Mouse (Mus musculus) kidney, embryonic 14.5 days (tissue): ENCODE results near the gene Lrg1. TPM values are rescaled to one million over a fixed set of nuclear protein-coding genes. Genes with fewer than 3 reads are reported as not detected.
"Not testable (repeated sequence)": the region's sequence is repeated elsewhere in the genome, so short reads cannot be mapped to it uniquely, and the experiment has no call there.

Source experiments
- ATAC-seq: fragments of 200-750 bp; cut with Nextera tagmentation; 2 replicates; pipeline ENCODE4 v1.8.0; 2017; ENCODE audit warnings: moderate number of reproducible peaks, mild to moderate bottlenecking, moderate TSS enrichment, moderate library complexity; ENCODE audit not compliant: low FRiP score, low TSS enrichment
- H3K27ac ChIP-seq: fragments of 300-500 bp; sonication (generic); 2 replicates; pipeline ENCODE4 v1.5.1; 2014; ENCODE audit warnings: low read depth, mild to moderate bottlenecking, low read length, moderate library complexity, mixed read lengths
- H3K27me3 ChIP-seq: fragments of 300-500 bp; sonication (generic); 2 replicates; pipeline ENCODE4 v1.6.1; 2014; ENCODE audit warnings: mild to moderate bottlenecking, low read length; ENCODE audit not compliant: control insufficient read depth, insufficient read depth
- H3K36me3 ChIP-seq: fragments of 300-500 bp; sonication (generic); 2 replicates; pipeline ENCODE4 v1.6.1; 2014; ENCODE audit warnings: low read length, mixed read lengths; ENCODE audit not compliant: control insufficient read depth, insufficient read depth
- H3K4me1 ChIP-seq: fragments of 300-500 bp; sonication (generic); 2 replicates; pipeline ENCODE4 v1.6.1; 2014; ENCODE audit warnings: low read length, mixed read lengths; ENCODE audit not compliant: control insufficient read depth, insufficient read depth
- H3K4me2 ChIP-seq: fragments of 300-500 bp; sonication (generic); replicated peaks from 2 replicates; pipeline ENCODE4 v1.6.1; 2014; ENCODE audit warnings: low read depth, mild to moderate bottlenecking, low read length
- H3K4me3 ChIP-seq: fragments of 300-500 bp; sonication (generic); 2 replicates; pipeline ENCODE4 v1.5.1; 2014; ENCODE audit warnings: mild to moderate bottlenecking, low read length
- H3K9ac ChIP-seq: fragments of 300-500 bp; sonication (generic); 2 replicates; pipeline ENCODE4 v1.6.1; 2014; ENCODE audit warnings: low read depth, mild to moderate bottlenecking, low read length, moderate library complexity
- H3K9me3 ChIP-seq: fragments of 300-500 bp; sonication (generic); 2 replicates; pipeline ENCODE4 v1.6.1; 2016; ENCODE audit warnings: low read length; ENCODE audit not compliant: control insufficient read depth
- WGBS: fragments of 180-500 bp; shearing (Covaris S2); extraction: QIAGEN DNeasy Blood & Tissue Kit; methylation state at CpG from one replicate; pipeline ENCODE4 v1.1.7; 2014; 5-methylcytosine and 5-hydroxymethylcytosine counted together
- polyA plus RNA-seq: library from polyadenylated mRNA; unstranded; fragments of >200 nt; fragmentation: Nextera tagmentation; extraction: Ambion mirVana; gene quantifications from 2 replicates; pipeline ENCODE4 v1.2.1, GENCODE M21; 2014

Gene Lrg1
- polyA plus RNA-seq, 1 experiment from 2014 or later: not detected

DNA sequence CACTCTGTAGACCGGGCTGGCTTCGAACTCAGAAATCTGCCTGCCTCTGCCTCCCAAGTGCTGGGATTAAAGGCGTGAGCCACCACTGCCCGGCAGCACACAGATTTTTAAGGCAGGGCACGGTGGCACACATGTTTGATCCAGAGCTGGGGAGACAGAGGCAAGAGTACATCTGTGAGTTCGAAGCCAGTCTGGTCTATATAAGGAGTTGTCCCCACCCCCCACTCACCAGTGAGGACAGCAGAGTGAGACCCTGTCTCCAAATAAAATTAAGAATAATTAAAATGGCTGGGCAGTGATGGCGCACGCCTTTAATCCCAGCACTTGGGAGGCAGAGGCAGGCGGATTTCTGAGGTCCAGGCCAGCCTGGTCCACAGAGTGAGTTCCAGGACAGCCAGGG is 43.4 kb downstream of the Lrg1 start:
- not testable (repeated sequence) for H3K36me3 ChIP-seq, H3K9me3 ChIP-seq, H3K27ac ChIP-seq, ATAC-seq, H3K27me3 ChIP-seq, H3K9ac ChIP-seq
- Histone ChIP-seq H3K4me2 (peak overlapping the region; percentile 31), H3K4me1 (peaks cover 26% of the 10 kb centered on the region), H3K4me3 (peak overlapping the region; percentile 14; the same call in 1 of the 2 replicates)
- WGBS: 67% methylated on average over 9 of the region's 9 CpGs

DNA sequence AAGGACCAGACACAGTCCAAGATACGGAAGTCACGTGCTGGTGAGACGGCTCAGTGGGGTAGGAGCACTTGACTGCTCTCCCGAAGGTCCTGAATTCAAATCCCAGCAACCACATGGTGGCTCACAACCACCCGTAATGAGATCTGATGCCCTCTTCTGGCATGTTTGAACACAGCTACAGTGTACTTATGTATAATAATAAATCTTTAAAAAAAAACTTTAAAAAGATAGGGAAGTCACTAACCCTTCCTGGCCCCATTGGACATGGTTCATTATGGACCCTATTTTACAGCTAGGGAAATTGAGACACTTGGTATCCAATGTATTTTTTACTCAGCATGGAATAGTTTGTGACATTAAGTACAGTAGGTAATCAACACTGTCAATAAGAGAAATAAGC is 44.3 kb downstream of the Lrg1 start:
- WGBS: 94% methylated on average over 5 of the region's 5 CpGs
- H3K9me3 ChIP-seq: no peaks in the 10 kb centered on the region
- no peak overlapping the region for H3K9ac ChIP-seq
- no peaks in the 10 kb centered on the region for H3K27me3 ChIP-seq
- H3K27ac ChIP-seq: no peak overlapping the region
- H3K4me1 ChIP-seq: peaks cover 26% of the 10 kb centered on the region
- no peak for ATAC-seq
- no peak overlapping the region for H3K4me3 ChIP-seq
- H3K4me2 ChIP-seq: no peak overlapping the region
- H3K36me3 ChIP-seq: peaks cover 7% of the 10 kb centered on the region

DNA sequence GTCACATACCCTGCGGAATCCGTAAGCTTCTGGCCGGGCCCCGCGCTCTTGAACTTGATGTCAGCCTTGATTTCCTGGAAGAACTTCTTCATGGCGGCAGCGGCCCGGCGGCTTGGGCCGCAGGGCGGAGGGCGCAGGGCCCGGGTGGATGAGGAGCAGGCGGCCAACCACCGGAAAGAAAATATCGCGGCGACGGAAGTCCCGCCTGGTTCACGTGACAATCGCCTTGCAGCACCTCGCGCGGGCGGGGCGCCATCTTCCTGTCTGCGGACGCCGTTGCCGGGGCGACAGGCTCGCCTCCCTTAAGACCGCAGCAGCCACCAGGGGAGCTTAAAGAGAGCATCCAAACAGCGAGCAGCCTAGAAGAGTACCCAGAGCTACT is 47.0 kb downstream of the Lrg1 start, which contains the start of gene Ubxn6:
Gene Ubxn6, minus strand, starts transcription at position 202 of the 382 bp plus-strand sequence.
- H3K36me3 ChIP-seq: peaks cover 31% of the 10 kb centered on the region
- peak within 1 kb of the TSS; percentile 74 for H3K9ac ChIP-seq
- peak within 1 kb of the TSS; percentile 98 for H3K27ac ChIP-seq
- WGBS: 0% methylated on average over 35 of the region's 35 CpGs
- H3K4me3 ChIP-seq: peak within 1 kb of the TSS; percentile 80
- ATAC-seq: peak; percentile 56
- H3K4me1 ChIP-seq: peaks cover 10% of the 10 kb centered on the region
- peak within 1 kb of the TSS; percentile 59 for H3K4me2 ChIP-seq
- no peaks in the 10 kb centered on the region for H3K9me3 ChIP-seq
- H3K27me3 ChIP-seq: no peaks in the 10 kb centered on the region

DNA sequence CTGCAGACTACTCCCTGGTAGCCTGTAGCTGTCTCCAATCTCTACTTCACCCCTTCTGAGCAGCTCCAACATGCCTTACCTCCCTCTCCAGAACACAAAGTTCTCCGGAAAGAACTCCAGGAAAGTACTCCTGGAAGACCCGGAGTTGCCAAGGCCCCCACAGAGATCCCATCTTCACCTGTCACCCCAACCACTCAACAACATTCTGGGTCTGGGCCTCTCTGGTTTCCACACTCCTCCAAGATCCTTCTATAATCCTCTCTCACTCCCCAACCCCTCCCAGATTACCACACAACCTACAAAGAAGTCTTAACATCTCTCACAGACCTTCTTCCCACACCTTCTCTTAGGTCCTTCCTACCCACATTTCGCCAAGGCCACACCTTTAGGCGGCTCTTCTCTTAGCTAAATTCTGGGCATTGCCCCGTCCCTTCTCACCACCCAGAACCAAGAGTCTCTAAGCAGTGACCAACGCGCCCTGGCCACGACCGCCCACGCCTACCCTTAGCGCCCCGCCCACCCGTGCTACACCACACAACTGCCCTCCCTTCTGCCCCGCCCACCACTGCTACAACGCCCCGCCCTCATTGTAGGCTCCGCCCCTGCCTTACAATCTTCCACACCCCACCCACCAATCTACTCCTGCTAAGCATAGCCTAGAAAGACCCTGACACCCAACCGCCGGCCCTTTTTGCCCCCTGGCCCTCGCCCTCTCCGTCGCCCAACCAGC is 47.5 kb downstream of the Lrg1 start:
- Histone ChIP-seq H3K27ac (peak overlapping the region; percentile 98), H3K9ac (peak overlapping the region; percentile 74), H3K36me3 (peaks cover 36% of the 10 kb centered on the region), H3K4me3 (peak overlapping the region; percentile 80), H3K27me3 (no peaks in the 10 kb centered on the region), H3K9me3 (no peaks in the 10 kb centered on the region), H3K4me2 (peak overlapping the region; percentile 59), H3K4me1 (peaks cover 10% of the 10 kb centered on the region)
- peak; percentile 29 for ATAC-seq
- 7% methylated on average over 22 of the region's 22 CpGs for WGBS

DNA sequence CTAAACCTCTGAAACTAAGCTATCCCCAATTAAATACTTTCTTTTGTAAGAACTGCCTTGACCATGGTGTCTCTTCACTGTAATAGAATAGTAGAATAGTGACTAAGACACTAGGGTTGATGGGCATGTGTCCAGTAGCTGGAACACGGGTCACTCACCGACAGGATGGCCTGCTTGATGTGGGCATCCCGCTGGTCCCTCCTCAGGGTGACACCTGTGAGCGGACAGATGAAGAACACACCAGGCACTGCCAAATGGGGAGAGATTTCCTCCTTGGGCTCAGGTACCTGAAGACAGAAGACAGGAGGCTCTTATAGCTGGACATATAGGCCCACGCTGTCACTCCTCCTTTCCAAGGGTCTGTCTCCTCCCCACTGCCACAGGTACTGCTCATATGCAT is 49.6 kb downstream of the Lrg1 start:
- Histone ChIP-seq H3K9me3 (no peaks in the 10 kb centered on the region), H3K4me2 (no peak overlapping the region), H3K27ac (no peak overlapping the region), H3K27me3 (no peaks in the 10 kb centered on the region), H3K36me3 (peaks cover 57% of the 10 kb centered on the region), H3K4me1 (peaks cover 10% of the 10 kb centered on the region), H3K4me3 (no peak overlapping the region), H3K9ac (no peak overlapping the region)
- 86% methylated on average over 5 of the region's 5 CpGs for WGBS
- ATAC-seq: no peak

DNA sequence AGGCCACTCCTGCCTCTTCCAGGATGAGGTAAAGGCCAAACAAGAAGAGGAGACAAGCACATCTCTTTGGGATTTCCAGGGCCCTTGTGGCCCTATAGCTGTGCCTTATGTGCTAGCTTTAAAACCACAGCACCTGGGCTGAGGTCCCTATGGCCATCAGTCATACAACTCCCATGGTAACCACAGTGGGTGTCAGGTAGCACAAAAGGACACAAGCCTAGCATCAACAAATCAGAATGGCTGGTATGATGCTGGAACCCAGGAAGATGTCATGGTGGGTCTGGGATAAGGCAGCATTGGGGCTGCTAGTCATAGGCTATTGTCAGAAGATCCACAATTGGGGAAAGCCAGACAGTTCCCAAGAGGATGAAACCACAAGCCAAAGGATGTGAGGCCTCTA is 50.7 kb downstream of the Lrg1 start:
- no peak for ATAC-seq
- Histone ChIP-seq H3K4me2 (no peak overlapping the region), H3K27me3 (no peaks in the 10 kb centered on the region), H3K36me3 (peaks cover 68% of the 10 kb centered on the region), H3K27ac (no peak overlapping the region), H3K4me1 (peaks cover 10% of the 10 kb centered on the region), H3K9me3 (no peaks in the 10 kb centered on the region), H3K4me3 (no peak overlapping the region), H3K9ac (no peak overlapping the region)

Other genes starting within 250 kb of the Lrg1 start
- 8.6 and 11.9 TPM in 2 replicates for gene Zfp119a, start 243.1 kb downstream of the Lrg1 start, polyA plus RNA-seq
- 17.9 and 19.4 TPM in 2 replicates for gene Zfp959, start 229.9 kb downstream of the Lrg1 start, polyA plus RNA-seq
- gene Zfp119b, start 172.5 kb downstream of the Lrg1 start, polyA plus RNA-seq: 6.8 and 6.9 TPM in 2 replicates
- gene Ebi3, start 169.4 kb downstream of the Lrg1 start, polyA plus RNA-seq: 2.0 and 2.2 TPM in 2 replicates
- gene Yju2, start 162.9 kb downstream of the Lrg1 start, polyA plus RNA-seq: 24.3 and 27.9 TPM in 2 replicates
- gene Shd, start 151.5 kb downstream of the Lrg1 start, polyA plus RNA-seq: 22.3 and 27.0 TPM in 2 replicates
- 20.7 and 25.7 TPM in 2 replicates for gene Fsd1, start 135.5 kb downstream of the Lrg1 start, polyA plus RNA-seq
- gene Stap2, start 116.4 kb downstream of the Lrg1 start, polyA plus RNA-seq: 13.7 and 14.6 TPM in 2 replicates
- 110 and 112 TPM in 2 replicates for gene Mpnd, start 116.3 kb downstream of the Lrg1 start, polyA plus RNA-seq
- gene Sh3gl1, start 85.4 kb downstream of the Lrg1 start, polyA plus RNA-seq: 145 and 155 TPM in 2 replicates
- gene Chaf1a, start 81.6 kb downstream of the Lrg1 start, polyA plus RNA-seq: 14.1 and 25.4 TPM in 2 replicates
- gene Ubxn6, start 47.0 kb downstream of the Lrg1 start, polyA plus RNA-seq: 34.4 and 42.8 TPM in 2 replicates
- gene Hdgfl2, start 42.4 kb downstream of the Lrg1 start, polyA plus RNA-seq: 85.1 and 118 TPM in 2 replicates
- 0.08 and 0.17 TPM in 2 replicates for gene Plin4, start 12.2 kb downstream of the Lrg1 start, polyA plus RNA-seq
- gene Plin5, start 4.4 kb downstream of the Lrg1 start, polyA plus RNA-seq: 1.1 and 1.3 TPM in 2 replicates
- gene Sema6b, start 18.3 kb upstream of the Lrg1 start, polyA plus RNA-seq: 1.4 TPM in 2 replicates
- 11.4 and 11.8 TPM in 2 replicates for gene Tnfaip8l1, start 40.5 kb upstream of the Lrg1 start, polyA plus RNA-seq
- gene Mydgf, start 61.9 kb upstream of the Lrg1 start, polyA plus RNA-seq: 80.5 and 89.2 TPM in 2 replicates
- 31.5 and 40.3 TPM in 2 replicates for gene Dpp9, start 96.9 kb upstream of the Lrg1 start, polyA plus RNA-seq
- gene Fem1a, start 134.8 kb upstream of the Lrg1 start, polyA plus RNA-seq: 10.5 and 14.3 TPM in 2 replicates
- 4.1 and 7.2 TPM in 2 replicates for gene Ticam1, start 154.8 kb upstream of the Lrg1 start, polyA plus RNA-seq
- gene Plin3, start 170.9 kb upstream of the Lrg1 start, polyA plus RNA-seq: 65.2 and 68.7 TPM in 2 replicates
- not detected in 2 replicates for gene Arrdc5, start 178.3 kb upstream of the Lrg1 start, polyA plus RNA-seq
- gene Uhrf1, start 181.3 kb upstream of the Lrg1 start, polyA plus RNA-seq: 104 and 143 TPM in 2 replicates
- gene Kdm4b, start 204.1 kb upstream of the Lrg1 start, polyA plus RNA-seq: 22.9 and 33.3 TPM in 2 replicates